Mouse (Mus musculus): Measurements from ENCODE around the gene Arih1.

GRCm38 (mm10) chr9:59518976-59519375 is 32.6 kb upstream of the Arih1 start:
- no peak for TF ChIP-seq CTCF (IDR thresholded peaks at IDR 0.05; ENCODE audit: control insufficient read depth, insufficient read depth, insufficient replicate concordance, low read depth, low read length)
- no peak for TF ChIP-seq POLR2A (IDR thresholded peaks at IDR 0.05; ENCODE audit: control insufficient read depth, low read depth, low read length)
